Mouse (Mus musculus) E14TG2a.4 (cell line): ENCODE results near the gene Olfr715.
"Not testable (repeated sequence)": the region's sequence is repeated elsewhere in the genome, so short reads cannot be mapped to it uniquely, and the experiment has no call there.

ENCODE experiments used
- H3K27me3 ChIP-seq: 2 replicates; pipeline ENCODE4 v1.6.1; 2014; ENCODE audit warnings: low read length, control low read depth; ENCODE audit not compliant: insufficient read depth
- H3K36me3 ChIP-seq: 2 replicates; pipeline ENCODE4 v1.6.1; 2014; ENCODE audit warnings: low read length, control low read depth; ENCODE audit not compliant: insufficient read depth
- H3K4me1 ChIP-seq: replicated peaks from 2 replicates; pipeline ENCODE4 v1.6.1; 2014; ENCODE audit warnings: low read depth, low read length, control low read depth
- H3K4me3 ChIP-seq: replicated peaks from 2 replicates; pipeline ENCODE4 v1.5.1; 2014; ENCODE audit warnings: mild to moderate bottlenecking, low read length
- H3K9me3 ChIP-seq: 2 replicates; pipeline ENCODE4 v1.6.1; 2014; ENCODE audit warnings: low read length, control low read depth
- CTCF ChIP-seq: conservative IDR thresholded peaks from 2 replicates; pipeline ENCODE4 v1.5.1; 2014; ENCODE audit warnings: low read length
- NANOG ChIP-seq: IDR thresholded peaks from 2 replicates; pipeline ENCODE4 v1.6.1; 2014; ENCODE audit warnings: borderline replicate concordance, low read length, mixed read lengths
- POU5F1 ChIP-seq: IDR thresholded peaks from 2 replicates; pipeline ENCODE4 v1.6.1; 2014; ENCODE audit warnings: low read length, borderline replicate concordance

Olfr715 gene

DNA sequence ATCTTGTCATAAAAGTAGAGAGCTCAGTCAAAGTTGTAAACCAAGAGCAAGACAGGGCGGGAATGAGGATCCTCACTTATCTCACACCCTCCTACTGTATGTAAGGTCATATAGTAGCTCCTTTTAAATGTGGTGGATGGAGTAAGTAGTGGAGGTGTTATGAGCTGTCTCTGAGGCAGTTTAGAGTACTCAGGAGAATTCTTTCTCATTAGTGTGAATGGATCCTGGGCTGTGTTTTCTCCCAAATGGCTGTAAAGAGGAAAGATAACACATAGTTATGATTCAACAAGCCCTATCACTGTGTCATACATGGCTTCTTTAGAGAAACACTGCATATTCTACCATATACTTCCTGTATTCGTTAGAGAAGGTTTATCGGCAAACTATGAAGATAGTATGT, at the start of gene Olfr715:
Olfr715 (minus strand) TSS at position 101 of the 400 bp plus-strand sequence.
- H3K4me3 ChIP-seq, H3K4me1 ChIP-seq: not testable (repeated sequence)

DNA sequence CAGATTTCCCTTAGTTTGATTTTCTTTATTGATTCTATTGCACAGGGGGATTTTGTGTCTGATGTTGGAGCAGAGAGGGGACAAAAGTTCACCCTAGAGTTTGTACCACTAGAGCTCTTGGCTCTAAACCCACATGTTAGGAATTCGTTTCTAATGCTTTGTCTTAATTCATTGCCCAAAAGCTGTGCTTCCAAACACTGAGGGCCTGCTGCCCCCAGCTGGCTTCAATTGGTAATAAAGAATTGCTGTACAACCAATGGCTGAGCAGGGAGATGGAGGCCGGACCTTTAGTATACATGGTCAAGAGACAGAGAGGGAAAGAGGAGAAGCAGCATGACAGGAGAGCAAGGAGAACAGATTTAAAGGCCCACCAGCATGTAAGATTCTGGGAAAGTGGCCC, 49.5 kb upstream of the Olfr715 start:
- Histone ChIP-seq H3K4me1 (no peaks in the 10 kb centered on the region), H3K27me3 (no peaks in the 10 kb centered on the region), H3K4me3 (no peak overlapping the region), H3K36me3 (no peaks in the 10 kb centered on the region), H3K9me3 (peaks cover 7% of the 10 kb centered on the region; the same call in 1 of the 2 replicates)
- TF ChIP-seq CTCF (no peak), NANOG (no peak), POU5F1 (no peak)

More for the DNA sequence above, at the start of gene Olfr715:
- H3K36me3 ChIP-seq, H3K27me3 ChIP-seq, H3K9me3 ChIP-seq: not testable (repeated sequence)

DNA sequence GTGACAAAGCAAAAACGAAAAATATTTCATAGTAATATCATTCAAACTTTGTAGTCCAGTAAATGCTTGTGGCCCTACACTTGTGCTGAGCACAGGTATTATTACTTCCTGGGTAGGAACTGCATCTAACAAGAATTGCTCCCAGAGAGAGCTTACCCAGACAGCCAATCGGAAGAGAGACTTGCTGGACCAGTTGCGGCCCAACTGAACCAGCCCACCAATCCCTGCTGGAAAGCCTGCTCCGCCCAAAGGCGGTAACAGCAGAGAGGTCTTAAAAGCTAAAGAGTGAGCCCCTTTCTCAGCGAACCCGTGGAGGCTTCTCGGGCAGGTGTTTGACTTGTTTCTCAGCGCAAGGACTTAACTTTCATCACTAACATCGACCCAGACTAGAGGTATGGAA, 35.8 kb upstream of the Olfr715 start, which contains the start of gene Nlrp14:
Nlrp14 (plus strand) TSS at position 301 of the 400 bp plus-strand sequence.
- Histone ChIP-seq H3K4me3 (peak within 1 kb of the TSS; percentile 17; the same call in 1 of the 2 replicates), H3K4me1 (0 out of 2 replicates have a peak, but pooled peaks cover 5% of the 10 kb centered on the region)
- TF ChIP-seq NANOG = no peak
- no peak for TF ChIP-seq CTCF
- TF ChIP-seq POU5F1 = no peak

DNA sequence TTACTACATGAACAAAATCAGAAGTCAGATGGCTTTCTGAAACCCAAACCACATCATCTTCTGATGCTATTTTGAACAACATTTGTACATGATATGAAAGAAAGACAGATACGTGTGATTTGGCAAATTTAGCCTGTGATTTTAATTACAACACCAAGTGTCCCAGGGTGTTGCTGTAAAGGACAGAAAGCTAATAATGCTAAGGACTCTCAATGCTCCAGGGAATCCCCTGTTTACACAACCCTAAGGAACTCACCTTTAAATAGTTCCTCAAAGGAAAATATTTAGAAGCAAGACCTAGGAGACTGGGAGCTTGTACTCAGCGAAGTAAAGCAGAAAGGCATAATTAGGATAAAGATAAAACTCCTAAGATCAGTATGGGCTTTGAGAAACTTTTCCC, 7.1 kb upstream of the Olfr715 start, which contains the start of gene Olfr716:
Olfr716 (plus strand) TSS at position 301 of the 400 bp plus-strand sequence.
- not testable (repeated sequence) for H3K27me3 ChIP-seq, H3K9me3 ChIP-seq, H3K4me3 ChIP-seq, H3K4me1 ChIP-seq, H3K36me3 ChIP-seq

More for the DNA sequence above, 35.8 kb upstream of the Olfr715 start, which contains the start of gene Nlrp14:
- H3K27me3 ChIP-seq = no peaks in the 10 kb centered on the region
- H3K36me3 ChIP-seq = no peaks in the 10 kb centered on the region
- H3K9me3 ChIP-seq = no peaks in the 10 kb centered on the region

DNA sequence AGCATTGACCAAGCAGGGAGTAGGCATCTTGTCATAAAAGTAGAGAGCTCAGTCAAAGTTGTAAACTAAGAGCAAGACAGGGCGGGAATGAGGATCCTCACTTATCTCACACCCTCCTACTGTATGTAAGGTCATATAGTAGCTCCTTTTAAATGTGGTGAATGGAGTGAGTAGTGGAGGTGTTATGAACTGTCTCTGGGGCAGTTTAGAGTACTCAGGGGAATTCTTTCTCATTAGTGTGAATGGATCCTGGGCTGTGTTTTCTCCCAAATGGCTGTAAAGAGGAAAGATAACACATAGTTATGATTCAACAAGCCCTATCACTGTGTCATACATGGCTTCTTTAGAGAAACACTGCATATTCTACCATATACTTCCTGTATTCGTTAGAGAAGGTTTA, 20.6 kb downstream of the Olfr715 start, which contains the start of gene Olfr715b:
Olfr715b (minus strand) TSS at position 101 of the 400 bp plus-strand sequence.
- H3K4me3 ChIP-seq, H3K27me3 ChIP-seq, H3K4me1 ChIP-seq, H3K36me3 ChIP-seq, H3K9me3 ChIP-seq: not testable (repeated sequence)

DNA sequence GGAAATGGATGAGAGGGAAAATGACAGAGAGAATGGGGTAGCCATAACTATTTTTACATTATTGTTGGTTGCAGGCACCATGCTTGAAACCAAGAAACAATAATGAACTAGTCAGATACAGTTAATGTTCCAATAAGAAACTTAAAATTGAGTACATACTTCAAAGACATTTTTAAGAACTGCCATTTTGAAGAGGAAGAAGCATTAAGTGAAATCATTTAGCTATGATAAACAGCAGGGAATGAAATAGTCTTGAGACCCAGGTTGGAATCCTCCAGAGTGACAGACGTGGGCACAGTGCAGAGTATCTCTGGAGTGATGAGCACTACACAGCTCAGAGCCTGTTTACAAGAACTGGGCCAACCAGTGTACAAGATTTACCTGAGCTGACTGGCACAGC, 38.0 kb downstream of the Olfr715 start, which contains the start of gene Olfr17:
Olfr17 (plus strand) TSS at position 301 of the 400 bp plus-strand sequence.
- Histone ChIP-seq H3K4me1 (no peaks in the 10 kb centered on the region), H3K9me3 (no peaks in the 10 kb centered on the region), H3K36me3 (no peaks in the 10 kb centered on the region), H3K27me3 (no peaks in the 10 kb centered on the region), H3K4me3 (no peak within 1 kb of the TSS)
- no peak for TF ChIP-seq NANOG
- TF ChIP-seq POU5F1 = no peak
- TF ChIP-seq CTCF = no peak
